Mouse (Mus musculus): Measurements from ENCODE around the gene Pms1. TPM values are rescaled to one million over a fixed set of nuclear protein-coding genes. Genes with fewer than 3 reads are reported as not detected.
"Not testable (repeated sequence)": the region's sequence is repeated elsewhere in the genome, so short reads cannot be mapped to it uniquely, and the experiment has no call there.

Gene Pms1
- 29.4 and 30.1 TPM in 2 replicates for polyA plus RNA-seq (2016; fragmentation: Nextera tagmentation; extraction: Ambion mirVana)

- Histone ChIP-seq H3K4me1 (peaks cover 15% of the 10 kb centered on the region), H3K4me3 (peak within 1 kb of the TSS; percentile 85), H3K9me3 (no peaks in the 10 kb centered on the region), H3K27me3 (ENCODE audit: poor library complexity, severe bottlenecking) (no peaks in the 10 kb centered on the region), H3K36me3 (replicated peaks) (peaks cover 36% of the 10 kb centered on the region), H3K27ac (peak within 1 kb of the TSS; percentile 96)
- peak; percentile 92 for DNase-seq (ENCODE audit: extremely low spot score, low spot score)
- WGBS, result under 1% methylated on average over 66 of the region's 66 CpGs
These were observed at the start of gene Pms1, which contains the start of the genes Ormdl1 and Gm28778 for GRCm38 (mm10) chr1:53296581-53297383. TSS of gene Pms1 (minus strand) at chr1:53297018. TSS of gene Ormdl1 (plus strand) at chr1:53297095. TSS of gene Gm28778 (plus strand) at chr1:53297111.

- H3K36me3 ChIP-seq (replicated peaks), result peaks cover 60% of the 10 kb centered on the region
- WGBS, result 95% methylated on average over 2 of the region's 2 CpGs
- H3K4me1 ChIP-seq, result no peaks in the 10 kb centered on the region
- no peaks in the 10 kb centered on the region for H3K27me3 ChIP-seq (ENCODE audit: poor library complexity, severe bottlenecking)
- peaks cover 19% of the 10 kb centered on the region; the same call in 1 of the 2 replicates for H3K9me3 ChIP-seq
- H3K4me3 ChIP-seq, result no peak overlapping the region
- no peak overlapping the region for H3K27ac ChIP-seq
- DNase-seq (ENCODE audit: extremely low spot score, low spot score), result no peak
These were observed 44.3 kb upstream of the Pms1 start for GRCm38 (mm10) chr1:53341071-53341470.

- H3K4me3 ChIP-seq; H3K27ac ChIP-seq; H3K27me3 ChIP-seq (ENCODE audit: poor library complexity, severe bottlenecking); H3K4me1 ChIP-seq; DNase-seq (ENCODE audit: extremely low spot score, low spot score): not testable (repeated sequence)
- H3K36me3 ChIP-seq (replicated peaks), result peaks cover 24% of the 10 kb centered on the region
- 77% methylated on average over 2 of the region's 2 CpGs for WGBS
- peaks cover 19% of the 10 kb centered on the region; the same call in 1 of the 2 replicates for H3K9me3 ChIP-seq
These were observed 40.6 kb upstream of the Pms1 start for GRCm38 (mm10) chr1:53337403-53337802.

GRCm38 (mm10) chr1:53335465-53335864, 38.6 kb upstream of the Pms1 start:
- no peak for DNase-seq (ENCODE audit: extremely low spot score, low spot score)
- no peak overlapping the region for H3K4me3 ChIP-seq
- no peak overlapping the region for H3K27ac ChIP-seq
- H3K4me1 ChIP-seq, result no peaks in the 10 kb centered on the region
- H3K36me3 ChIP-seq (replicated peaks), result peaks cover 4% of the 10 kb centered on the region
- H3K9me3 ChIP-seq, result peaks cover under 1% of the 10 kb centered on the region; the same call in 1 of the 2 replicates
- no peaks in the 10 kb centered on the region for H3K27me3 ChIP-seq (ENCODE audit: poor library complexity, severe bottlenecking)

GRCm38 (mm10) chr1:53333527-53333926, 36.7 kb upstream of the Pms1 start:
- not testable (repeated sequence) for H3K4me1 ChIP-seq; H3K36me3 ChIP-seq (replicated peaks)
- 79% methylated on average over 5 of the region's 5 CpGs for WGBS

GRCm38 (mm10) chr1:53324827-53325494, 28.1 kb upstream of the Pms1 start:
- peaks cover 46% of the 10 kb centered on the region for H3K36me3 ChIP-seq (replicated peaks)
- no peaks in the 10 kb centered on the region for H3K9me3 ChIP-seq
- WGBS, result 92% methylated on average over 5 of the region's 5 CpGs
- H3K27ac ChIP-seq, result no peak overlapping the region
- H3K4me1 ChIP-seq, result no peaks in the 10 kb centered on the region
- DNase-seq (ENCODE audit: extremely low spot score, low spot score), result no peak
- H3K27me3 ChIP-seq (ENCODE audit: poor library complexity, severe bottlenecking), result no peaks in the 10 kb centered on the region
- no peak overlapping the region for H3K4me3 ChIP-seq

More at GRCm38 (mm10) chr1:53333527-53333926, 36.7 kb upstream of the Pms1 start:
- H3K27ac ChIP-seq; H3K27me3 ChIP-seq (ENCODE audit: poor library complexity, severe bottlenecking); DNase-seq (ENCODE audit: extremely low spot score, low spot score); H3K4me3 ChIP-seq; H3K9me3 ChIP-seq: not testable (repeated sequence)

GRCm38 (mm10) chr1:53324277-53324676, 27.5 kb upstream of the Pms1 start:
- no peaks in the 10 kb centered on the region for H3K27me3 ChIP-seq (ENCODE audit: poor library complexity, severe bottlenecking)
- H3K27ac ChIP-seq, result no peak overlapping the region
- H3K4me1 ChIP-seq, result no peaks in the 10 kb centered on the region
- no peak for DNase-seq (ENCODE audit: extremely low spot score, low spot score)
- no peaks in the 10 kb centered on the region for H3K9me3 ChIP-seq
- 97% methylated on average over 1 of the region's 1 CpGs for WGBS
- H3K36me3 ChIP-seq (replicated peaks), result peaks cover 51% of the 10 kb centered on the region
- no peak overlapping the region for H3K4me3 ChIP-seq

GRCm38 (mm10) chr1:53323254-53323653, 26.4 kb upstream of the Pms1 start:
- WGBS, result 92% methylated on average over 5 of the region's 5 CpGs
- H3K27me3 ChIP-seq (ENCODE audit: poor library complexity, severe bottlenecking), result no peaks in the 10 kb centered on the region
- H3K4me1 ChIP-seq, result no peaks in the 10 kb centered on the region
- DNase-seq (ENCODE audit: extremely low spot score, low spot score), result no peak
- no peak overlapping the region for H3K4me3 ChIP-seq
- peaks cover 60% of the 10 kb centered on the region for H3K36me3 ChIP-seq (replicated peaks)
- no peaks in the 10 kb centered on the region for H3K9me3 ChIP-seq
- H3K27ac ChIP-seq, result no peak overlapping the region

GRCm38 (mm10) chr1:53321662-53322344, 25.0 kb upstream of the Pms1 start:
- Histone ChIP-seq H3K27me3 (ENCODE audit: poor library complexity, severe bottlenecking) (no peaks in the 10 kb centered on the region), H3K9me3 (no peaks in the 10 kb centered on the region), H3K4me1 (no peaks in the 10 kb centered on the region), H3K36me3 (replicated peaks) (peaks cover 73% of the 10 kb centered on the region), H3K4me3 (no peak overlapping the region), H3K27ac (no peak overlapping the region)
- no peak for DNase-seq (ENCODE audit: extremely low spot score, low spot score)
- WGBS, result 97% methylated on average over 4 of the region's 4 CpGs

GRCm38 (mm10) chr1:53312989-53313967, 16.5 kb upstream of the Pms1 start, which contains the start of gene Osgepl1:
TSS of gene Osgepl1 (plus strand) at chr1:53313624.
- H3K4me1 ChIP-seq, result peaks cover 9% of the 10 kb centered on the region
- WGBS, result 4% methylated on average over 27 of the region's 27 CpGs
- H3K36me3 ChIP-seq (replicated peaks), result peaks cover 51% of the 10 kb centered on the region
- H3K9me3 ChIP-seq, result no peaks in the 10 kb centered on the region
- peak within 1 kb of the TSS; percentile 93 for H3K27ac ChIP-seq
- peak within 1 kb of the TSS; percentile 71 for H3K4me3 ChIP-seq
- H3K27me3 ChIP-seq (ENCODE audit: poor library complexity, severe bottlenecking), result no peaks in the 10 kb centered on the region
- DNase-seq (ENCODE audit: extremely low spot score, low spot score), result peak; percentile 85

GRCm38 (mm10) chr1:53300506-53300905, 3.7 kb upstream of the Pms1 start:
- Histone ChIP-seq H3K4me3 (no peak overlapping the region), H3K27ac (no peak overlapping the region), H3K36me3 (replicated peaks) (peaks cover 60% of the 10 kb centered on the region), H3K4me1 (peaks cover 15% of the 10 kb centered on the region), H3K27me3 (ENCODE audit: poor library complexity, severe bottlenecking) (no peaks in the 10 kb centered on the region), H3K9me3 (no peaks in the 10 kb centered on the region)
- no peak for DNase-seq (ENCODE audit: extremely low spot score, low spot score)
- 92% methylated on average over 4 of the region's 4 CpGs for WGBS

GRCm38 (mm10) chr1:53291197-53291596, 5.6 kb downstream of the Pms1 start:
- Histone ChIP-seq H3K27me3 (ENCODE audit: poor library complexity, severe bottlenecking) (no peaks in the 10 kb centered on the region), H3K9me3 (no peaks in the 10 kb centered on the region; the same call in 1 of the 2 replicates), H3K27ac (no peak overlapping the region), H3K4me3 (no peak overlapping the region), H3K36me3 (replicated peaks) (peaks cover 44% of the 10 kb centered on the region), H3K4me1 (peaks cover 6% of the 10 kb centered on the region; the same call in 1 of the 2 replicates)
- no peak for DNase-seq (ENCODE audit: extremely low spot score, low spot score)
- WGBS, result 90% methylated on average over 3 of the region's 3 CpGs
